Mouse (Mus musculus) heart, embryonic 10.5 days (tissue): ENCODE measurements around the gene Ccdc167. TPM values are rescaled to one million over a fixed set of nuclear protein-coding genes. Genes with fewer than 3 reads are reported as not detected.

ENCODE experiments used
- DNase-seq: peaks from one replicate; pipeline ENCODE4 v3.0.0-alpha.2; 2017; ENCODE audit warnings: low spot score
- H3K27ac ChIP-seq: fragments of 300-500 bp; sonication (generic); 2 replicates; pipeline ENCODE4 v1.5.1; 2016; ENCODE audit warnings: mild to moderate bottlenecking
- H3K27me3 ChIP-seq: fragments of 300-500 bp; sonication (generic); 2 replicates; pipeline ENCODE4 v1.6.1; 2016; ENCODE audit warnings: mild to moderate bottlenecking; ENCODE audit not compliant: poor library complexity, insufficient read depth, severe bottlenecking
- H3K36me3 ChIP-seq: fragments of 300-500 bp; sonication (generic); 2 replicates; pipeline ENCODE4 v1.6.1; 2016; ENCODE audit warnings: mild to moderate bottlenecking, moderate library complexity
- H3K4me1 ChIP-seq: fragments of 300-500 bp; sonication (generic); 2 replicates; pipeline ENCODE4 v1.6.1; 2016; ENCODE audit warnings: mild to moderate bottlenecking
- H3K4me3 ChIP-seq: fragments of 300-500 bp; sonication (generic); 2 replicates; pipeline ENCODE4 v1.5.1; 2016; ENCODE audit warnings: mild to moderate bottlenecking, moderate library complexity
- H3K9me3 ChIP-seq: fragments of 300-500 bp; sonication (generic); 2 replicates; pipeline ENCODE4 v1.6.1; 2016; ENCODE audit warnings: mild to moderate bottlenecking, moderate library complexity
- WGBS: fragments of 180-500 bp; shearing (Covaris S2); methylation state at CpG from one replicate; pipeline ENCODE4 v1.1.7; 2016; 5-methylcytosine and 5-hydroxymethylcytosine counted together
- polyA plus RNA-seq: library from polyadenylated mRNA; unstranded; fragments of >200 nt; fragmentation: Nextera tagmentation; extraction: Ambion mirVana; gene quantifications from 2 replicates; pipeline ENCODE4 v1.2.1, GENCODE M21; 2016

Gene Ccdc167
- polyA plus RNA-seq, 1 experiment from 2014 or later = 19.0 TPM

GRCm38 (mm10) chr17:29637895-29638294, 78.9 kb downstream of the Ccdc167 start:
- WGBS = 67% methylated on average over 8 of the region's 8 CpGs
- Histone ChIP-seq H3K4me3 (no peak overlapping the region), H3K27me3 (no peaks in the 10 kb centered on the region), H3K27ac (no peak overlapping the region), H3K9me3 (no peaks in the 10 kb centered on the region), H3K4me1 (peaks cover 13% of the 10 kb centered on the region), H3K36me3 (peaks cover 94% of the 10 kb centered on the region)
- DNase-seq = peak; percentile 85

GRCm38 (mm10) chr17:29637377-29637776, 79.5 kb downstream of the Ccdc167 start:
- H3K36me3 ChIP-seq = peaks cover 95% of the 10 kb centered on the region
- no peak overlapping the region for H3K27ac ChIP-seq
- no peaks in the 10 kb centered on the region for H3K9me3 ChIP-seq
- DNase-seq = no peak
- H3K4me3 ChIP-seq = no peak overlapping the region
- H3K4me1 ChIP-seq = peaks cover 13% of the 10 kb centered on the region
- WGBS = 72% methylated on average over 4 of the region's 4 CpGs
- no peaks in the 10 kb centered on the region for H3K27me3 ChIP-seq

Other genes with a start within 250 kb of the Ccdc167 start
- gene Pim1, start 226.3 kb downstream of the Ccdc167 start, polyA plus RNA-seq = 28.7 and 31.4 TPM in 2 replicates
- not detected in 2 replicates for gene Gm17657, start 167.4 kb downstream of the Ccdc167 start, polyA plus RNA-seq
- 13.6 and 14.4 TPM in 2 replicates for gene Tbc1d22b, start 167.3 kb downstream of the Ccdc167 start, polyA plus RNA-seq
- gene Tmem217, start 164.7 kb downstream of the Ccdc167 start, polyA plus RNA-seq = 1.3 and 1.5 TPM in 2 replicates
- 70.9 and 85.7 TPM in 2 replicates for gene Rnf8, start 102.3 kb downstream of the Ccdc167 start, polyA plus RNA-seq
- gene Gm28043, start 102.2 kb downstream of the Ccdc167 start, polyA plus RNA-seq = 2.3 and 2.4 TPM in 2 replicates
- gene Cmtr1, start 56.4 kb downstream of the Ccdc167 start, polyA plus RNA-seq = 119 and 122 TPM in 2 replicates